Mouse (Mus musculus) 3134 (cell line): ENCODE measurements around the gene Ldhc.
A peak's percentile ranks its signal among the peaks of the same experiment; 100 is the strongest.

Source experiments
- DNase-seq: peaks from one replicate; pipeline ENCODE4 v3.0.0-alpha.2; 2011; ENCODE audit warnings: low spot score; ENCODE audit not compliant: insufficient read length; ENCODE audit errors: extremely low read depth

The Ldhc gene

GRCm38 (mm10) chr7:46895511-46895910 lies 34.5 kb downstream of the Ldhc start:
- DNase-seq = no peak

- DNase-seq = no peak
Observed at GRCm38 (mm10) chr7:46899343-46899742, 38.3 kb downstream of the Ldhc start.

GRCm38 (mm10) chr7:46911250-46911649 lies 50.2 kb downstream of the Ldhc start:
- DNase-seq = no peak

- DNase-seq = no peak
Observed at GRCm38 (mm10) chr7:46916376-46916775, 55.4 kb downstream of the Ldhc start.

GRCm38 (mm10) chr7:46918678-46919371 lies 57.8 kb downstream of the Ldhc start:
- DNase-seq = no peak

- peak; percentile 88 for DNase-seq
Observed at GRCm38 (mm10) chr7:46919551-46920176, 58.7 kb downstream of the Ldhc start, which contains the start of gene Tsg101. Tsg101 (minus strand) TSS chr7:46919969.

GRCm38 (mm10) chr7:46922075-46922474 lies 61.1 kb downstream of the Ldhc start:
- no peak for DNase-seq
